Mouse (Mus musculus) hindbrain, embryonic 15.5 days (tissue): ENCODE data around the gene Nipbl. TPM values are rescaled to one million over a fixed set of nuclear protein-coding genes. Genes with fewer than 3 reads are reported as not detected.
A peak's percentile ranks its signal among the peaks of the same experiment; 100 is the strongest.
"Not testable (repeated sequence)": the region's sequence is repeated elsewhere in the genome, so short reads cannot be mapped to it uniquely, and the experiment has no call there.

Source experiments
- ATAC-seq: fragments of 200-750 bp; cut with Nextera tagmentation; 2 replicates; pipeline ENCODE4 v1.8.0; 2017; ENCODE audit warnings: low read depth, moderate number of reproducible peaks, moderate TSS enrichment; ENCODE audit not compliant: low FRiP score
- H3K27ac ChIP-seq: fragments of 300-500 bp; sonication (generic); replicated peaks from 2 replicates; pipeline ENCODE4 v1.5.1; 2015; ENCODE audit warnings: mild to moderate bottlenecking, inconsistent platforms
- H3K27me3 ChIP-seq: fragments of 300-500 bp; sonication (generic); 2 replicates; pipeline ENCODE4 v1.6.1; 2015; ENCODE audit warnings: control low read depth, inconsistent platforms
- H3K36me3 ChIP-seq: fragments of 300-500 bp; sonication (generic); 2 replicates; pipeline ENCODE4 v1.6.1; 2015; ENCODE audit warnings: control low read depth, inconsistent platforms
- H3K4me1 ChIP-seq: fragments of 300-500 bp; sonication (generic); replicated peaks from 2 replicates; pipeline ENCODE4 v1.6.1; 2015; ENCODE audit warnings: control low read depth, inconsistent platforms
- H3K4me2 ChIP-seq: fragments of 300-500 bp; sonication (generic); 2 replicates; pipeline ENCODE4 v1.6.1; 2015; ENCODE audit warnings: moderate library complexity, mild to moderate bottlenecking, inconsistent platforms
- H3K4me3 ChIP-seq: fragments of 300-500 bp; sonication (generic); 2 replicates; pipeline ENCODE4 v1.5.1; 2015; ENCODE audit warnings: mild to moderate bottlenecking, inconsistent platforms
- H3K9ac ChIP-seq: fragments of 300-500 bp; sonication (generic); 2 replicates; pipeline ENCODE4 v1.6.1; 2015; ENCODE audit warnings: inconsistent platforms
- H3K9me3 ChIP-seq: fragments of 300-500 bp; sonication (generic); 2 replicates; pipeline ENCODE4 v1.6.1; 2016; ENCODE audit warnings: control low read depth, inconsistent platforms
- WGBS: fragments of 180-500 bp; shearing (Covaris S2); methylation state at CpG from one replicate; pipeline ENCODE4 v1.1.7; 2015; 5-methylcytosine and 5-hydroxymethylcytosine counted together
- polyA plus RNA-seq: library from polyadenylated mRNA; unstranded; fragments of >200 nt; fragmentation: Nextera tagmentation; extraction: Ambion mirVana; gene quantifications from 2 replicates; pipeline ENCODE4 v1.2.1, GENCODE M21; 2015

The Nipbl gene
- 13.7 and 15.2 TPM in 2 replicates for polyA plus RNA-seq

DNA sequence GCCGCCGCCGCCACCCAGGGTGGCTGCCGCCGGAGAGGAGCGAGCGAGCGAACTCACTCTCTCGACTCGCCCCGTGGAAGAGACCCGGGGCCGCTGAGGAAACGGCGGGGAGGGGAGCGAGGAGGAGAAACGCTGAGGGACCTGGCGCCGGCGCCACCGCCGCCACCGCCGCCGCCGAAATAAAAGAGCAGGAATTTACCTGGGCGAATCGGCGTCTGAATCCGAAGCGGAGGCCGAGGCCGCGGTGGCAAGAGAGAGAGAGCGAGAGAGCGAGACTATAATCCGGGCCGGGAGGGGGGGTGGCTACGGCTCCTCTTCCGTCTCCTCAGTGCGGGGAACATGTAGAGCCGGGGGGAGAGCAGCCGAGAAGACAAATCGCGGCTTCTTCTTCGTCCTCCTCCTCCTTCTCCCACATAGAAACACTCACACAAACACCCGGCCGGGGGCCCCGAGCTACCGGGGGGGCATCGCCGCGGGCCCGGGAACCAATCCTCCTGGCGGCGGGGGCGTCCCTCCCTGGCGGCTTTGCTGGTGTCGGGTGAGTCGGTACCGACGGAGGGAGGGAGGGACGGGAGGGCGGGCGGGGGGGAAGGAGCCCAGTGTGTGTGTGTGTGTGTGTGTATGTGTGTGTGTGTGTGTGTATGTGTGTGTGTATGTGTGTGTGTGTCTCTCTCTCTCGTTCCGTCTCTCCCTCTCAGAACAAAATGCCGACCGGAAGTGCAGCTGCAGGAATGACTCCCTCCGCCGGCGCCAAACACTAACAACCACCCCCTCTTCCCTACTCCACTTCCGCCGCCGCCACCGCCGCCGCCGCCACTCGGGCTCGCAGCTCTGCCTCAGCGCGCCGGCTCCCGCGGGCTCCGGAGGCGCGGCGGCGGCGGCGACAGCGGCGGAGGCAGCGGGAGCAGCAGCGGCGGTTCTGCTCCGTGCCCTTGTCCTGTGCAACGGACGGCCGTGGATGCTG lies at the start of gene Nipbl:
Gene Nipbl, minus strand, starts transcription at position 538 of the 964 bp plus-strand sequence.
- Histone ChIP-seq H3K36me3 (no peaks in the 10 kb centered on the region), H3K9me3 (no peaks in the 10 kb centered on the region), H3K4me3 (peak within 1 kb of the TSS; percentile 96), H3K27me3 (no peaks in the 10 kb centered on the region), H3K27ac (peak within 1 kb of the TSS; percentile 98), H3K9ac (peak within 1 kb of the TSS; percentile 81), H3K4me1 (peaks cover 35% of the 10 kb centered on the region), H3K4me2 (peak within 1 kb of the TSS; percentile 99)
- WGBS: under 1% methylated on average over 53 of the region's 102 CpGs
- ATAC-seq: peak; percentile 93

DNA sequence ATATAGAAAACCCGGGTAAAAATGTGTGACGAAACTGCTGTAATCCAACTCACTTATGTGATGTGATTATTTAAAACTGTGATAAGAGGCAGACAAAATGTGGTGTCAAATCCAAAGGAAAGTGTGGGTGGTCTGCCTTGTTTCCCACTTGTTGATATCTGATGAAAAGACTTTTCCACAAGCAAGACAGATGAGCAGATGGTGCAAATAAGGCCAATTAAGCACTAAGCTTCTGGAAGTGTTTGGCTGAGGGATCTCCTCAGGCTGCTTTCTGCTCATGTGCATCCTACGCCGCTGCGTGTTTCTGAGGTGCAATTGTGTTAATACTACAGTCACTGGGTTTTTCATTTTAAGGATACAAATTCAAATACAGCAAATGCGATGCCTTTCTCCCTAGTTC lies 41.0 kb upstream of the Nipbl start:
- no peak overlapping the region for H3K4me2 ChIP-seq
- H3K27ac ChIP-seq: no peak overlapping the region
- no peaks in the 10 kb centered on the region for H3K36me3 ChIP-seq
- no peak for ATAC-seq
- no peaks in the 10 kb centered on the region for H3K27me3 ChIP-seq
- H3K9ac ChIP-seq: no peak overlapping the region
- H3K4me1 ChIP-seq: no peaks in the 10 kb centered on the region
- 91% methylated on average over 6 of the region's 6 CpGs for WGBS
- H3K9me3 ChIP-seq: no peaks in the 10 kb centered on the region
- H3K4me3 ChIP-seq: no peak overlapping the region

DNA sequence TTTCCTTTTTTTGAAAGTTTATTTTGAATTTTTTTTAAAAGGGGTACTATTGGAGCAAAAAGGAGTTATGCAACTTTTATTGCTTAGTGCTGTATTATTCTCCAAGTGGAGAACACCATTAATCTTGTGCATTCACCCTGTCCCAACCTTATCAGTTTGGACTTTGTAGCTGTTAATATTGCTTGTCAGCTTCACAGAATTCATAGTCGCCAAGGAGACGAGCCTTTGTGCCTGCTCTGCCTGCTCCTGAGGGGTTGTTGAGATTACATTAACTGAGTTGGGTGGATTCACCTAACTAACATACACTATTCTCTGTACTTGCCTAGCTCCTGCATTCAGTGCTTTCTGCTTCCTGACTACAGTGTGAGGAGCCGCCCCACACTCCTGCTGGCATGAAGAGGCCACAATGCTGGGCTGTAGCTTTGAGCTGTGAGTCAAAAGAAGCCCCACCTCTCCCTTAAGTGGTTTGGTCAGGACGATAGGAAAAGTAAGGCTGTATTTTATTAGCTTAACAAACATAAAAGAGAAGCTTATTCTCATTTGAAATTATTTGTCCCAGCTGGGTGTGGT lies 24.8 kb upstream of the Nipbl start:
- H3K9me3 ChIP-seq: no peaks in the 10 kb centered on the region
- ATAC-seq: no peak
- no peak overlapping the region for H3K27ac ChIP-seq
- H3K9ac ChIP-seq: no peak overlapping the region
- H3K36me3 ChIP-seq: no peaks in the 10 kb centered on the region
- H3K4me3 ChIP-seq: no peak overlapping the region
- H3K4me1 ChIP-seq: no peaks in the 10 kb centered on the region
- no peak overlapping the region for H3K4me2 ChIP-seq
- no peaks in the 10 kb centered on the region for H3K27me3 ChIP-seq
- 50% methylated on average over 4 of the region's 4 CpGs for WGBS

DNA sequence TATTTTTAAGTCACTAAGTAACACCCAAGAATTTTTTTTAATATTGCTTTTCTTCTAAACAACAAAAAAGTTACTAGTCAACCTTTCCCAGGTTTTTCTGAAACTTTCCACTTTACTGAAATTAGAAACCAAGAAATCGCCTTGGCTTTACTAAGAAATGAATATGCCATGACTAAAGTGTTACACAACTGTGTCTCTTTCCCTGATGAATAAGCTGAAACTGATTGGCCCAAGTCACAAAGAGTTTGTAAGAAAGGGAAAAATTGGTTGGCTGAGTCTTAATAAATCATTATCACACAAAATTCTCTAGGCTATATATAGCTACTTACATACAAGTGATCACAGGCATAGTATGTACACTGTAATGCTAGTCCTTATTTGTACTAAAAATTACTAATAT lies 19.3 kb upstream of the Nipbl start:
- 89% methylated on average over 1 of the region's 1 CpGs for WGBS
- H3K9ac ChIP-seq: no peak overlapping the region

DNA sequence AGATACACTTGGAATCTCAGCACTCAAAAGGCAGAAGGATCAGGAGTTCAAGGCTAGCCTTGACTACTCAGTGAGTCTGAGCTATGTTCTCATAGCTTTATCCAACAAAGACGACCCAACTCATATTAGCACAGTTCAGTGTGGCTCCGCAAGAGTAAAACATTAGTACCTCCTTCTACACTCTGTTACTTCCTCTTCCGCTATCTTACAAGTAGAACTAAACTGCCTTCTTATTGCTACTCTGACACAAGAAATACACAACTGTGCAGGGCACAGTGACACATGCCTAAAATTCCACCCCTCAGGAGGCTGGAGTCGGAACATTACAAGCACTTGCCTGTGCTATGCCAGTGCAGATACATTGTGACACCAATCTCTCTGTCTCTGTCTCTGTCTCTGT lies 18.5 kb upstream of the Nipbl start:
- no peak for ATAC-seq
- Histone ChIP-seq H3K4me1 (no peaks in the 10 kb centered on the region), H3K4me3 (no peak overlapping the region), H3K27ac (no peak overlapping the region), H3K27me3 (no peaks in the 10 kb centered on the region), H3K36me3 (no peaks in the 10 kb centered on the region), H3K9ac (no peak overlapping the region), H3K9me3 (no peaks in the 10 kb centered on the region), H3K4me2 (no peak overlapping the region)
- 96% methylated on average over 4 of the region's 4 CpGs for WGBS

More for the DNA sequence above, 19.3 kb upstream of the Nipbl start:
- H3K27me3 ChIP-seq: no peaks in the 10 kb centered on the region
- H3K4me2 ChIP-seq: no peak overlapping the region
- H3K4me1 ChIP-seq: no peaks in the 10 kb centered on the region
- no peak overlapping the region for H3K4me3 ChIP-seq
- H3K9me3 ChIP-seq: no peaks in the 10 kb centered on the region
- ATAC-seq: no peak
- no peaks in the 10 kb centered on the region for H3K36me3 ChIP-seq
- H3K27ac ChIP-seq: no peak overlapping the region

DNA sequence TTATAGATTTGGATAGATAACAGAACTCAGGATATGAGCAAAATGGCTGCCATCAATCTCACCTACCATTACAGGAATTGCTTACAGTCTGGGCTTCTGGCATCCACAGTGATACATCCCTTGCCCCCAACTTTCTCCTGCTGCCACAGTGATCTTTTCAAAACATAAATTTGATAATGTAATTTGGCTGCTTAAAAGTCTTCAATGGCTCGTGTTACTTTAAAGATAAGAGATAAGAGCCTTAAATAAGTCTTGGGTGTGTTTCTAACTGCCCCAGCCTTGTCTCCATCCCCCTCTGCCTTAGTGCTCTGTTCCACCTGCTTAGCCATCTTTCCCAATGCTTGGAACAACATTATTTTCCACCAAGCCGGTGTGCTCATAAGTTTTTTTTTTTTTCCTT lies 16.6 kb upstream of the Nipbl start:
- H3K4me3 ChIP-seq: no peak overlapping the region
- H3K9ac ChIP-seq: no peak overlapping the region
- H3K9me3 ChIP-seq: no peaks in the 10 kb centered on the region
- WGBS: 84% methylated on average over 2 of the region's 2 CpGs
- no peaks in the 10 kb centered on the region for H3K4me1 ChIP-seq
- H3K36me3 ChIP-seq: no peaks in the 10 kb centered on the region
- H3K27me3 ChIP-seq: no peaks in the 10 kb centered on the region
- H3K4me2 ChIP-seq: no peak overlapping the region
- no peak for ATAC-seq
- no peak overlapping the region for H3K27ac ChIP-seq

DNA sequence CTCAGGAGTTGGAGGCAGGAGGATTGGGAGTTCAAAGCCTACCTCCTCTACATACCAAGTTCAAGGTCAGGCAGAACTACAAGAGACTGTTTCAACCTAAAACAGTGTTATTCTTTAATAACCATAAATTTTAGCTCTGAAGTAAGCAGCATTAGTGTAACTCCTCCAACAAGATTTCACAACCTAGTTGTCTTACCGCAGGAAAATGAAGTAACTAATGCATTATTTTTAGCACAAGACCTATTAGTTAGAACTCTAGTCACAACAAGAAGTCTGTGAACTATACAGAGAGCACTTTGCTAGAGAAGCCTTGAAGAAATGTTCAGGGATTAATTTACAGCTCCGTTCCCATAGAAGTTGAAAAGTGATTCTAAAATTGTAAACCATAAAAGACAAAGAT lies 15.7 kb upstream of the Nipbl start:
- no peak overlapping the region for H3K4me2 ChIP-seq
- no peak overlapping the region for H3K9ac ChIP-seq
- 93% methylated on average over 2 of the region's 2 CpGs for WGBS
- no peaks in the 10 kb centered on the region for H3K36me3 ChIP-seq
- no peak overlapping the region for H3K4me3 ChIP-seq
- no peak for ATAC-seq
- no peaks in the 10 kb centered on the region for H3K4me1 ChIP-seq
- no peaks in the 10 kb centered on the region for H3K9me3 ChIP-seq
- no peak overlapping the region for H3K27ac ChIP-seq
- H3K27me3 ChIP-seq: no peaks in the 10 kb centered on the region

DNA sequence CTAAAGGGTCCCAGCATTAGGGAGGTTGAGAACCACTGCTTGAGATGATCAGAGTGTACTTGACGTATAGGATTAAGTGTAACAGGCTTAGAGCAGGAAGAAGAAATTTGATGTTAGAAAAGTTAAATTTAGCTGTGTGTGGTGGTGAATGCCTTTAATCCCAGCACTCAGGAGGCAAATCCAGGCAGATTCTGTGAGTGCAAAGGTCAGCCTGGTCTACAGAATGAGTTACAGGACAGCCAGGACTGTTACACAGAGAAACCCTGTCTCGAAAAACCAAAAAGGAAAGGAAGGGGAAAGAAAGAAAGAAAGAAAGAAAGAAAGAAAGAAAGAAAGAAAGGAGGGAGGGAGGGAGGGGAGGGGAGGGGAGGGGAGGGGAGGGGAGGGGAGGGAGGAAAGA lies 12.0 kb upstream of the Nipbl start:
- H3K27ac ChIP-seq, H3K9ac ChIP-seq, H3K36me3 ChIP-seq, H3K4me2 ChIP-seq, ATAC-seq, H3K27me3 ChIP-seq, H3K4me1 ChIP-seq, H3K9me3 ChIP-seq, H3K4me3 ChIP-seq: not testable (repeated sequence)
- WGBS: 98% methylated on average over 2 of the region's 2 CpGs

DNA sequence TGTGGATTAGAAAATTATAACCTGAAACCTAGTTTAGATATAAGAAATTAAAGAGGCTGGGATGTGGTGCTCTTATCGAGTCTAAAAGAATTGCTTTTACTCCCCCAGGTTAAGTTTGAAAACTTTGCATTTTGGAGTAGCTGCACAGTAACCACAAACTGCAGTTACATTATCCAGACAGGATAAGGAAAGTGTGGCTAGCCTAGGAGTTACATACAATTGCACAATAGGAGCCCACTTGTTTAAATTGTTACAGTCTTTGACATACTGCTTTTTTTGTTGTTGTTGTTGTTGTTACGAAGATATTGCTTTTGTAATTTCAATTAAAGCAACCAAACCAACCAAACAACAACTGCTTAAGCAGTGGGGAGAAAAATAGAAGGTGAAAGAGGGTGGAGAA lies 11.2 kb upstream of the Nipbl start:
- H3K9me3 ChIP-seq: no peaks in the 10 kb centered on the region
- H3K4me3 ChIP-seq: no peak overlapping the region
- no peaks in the 10 kb centered on the region for H3K36me3 ChIP-seq
- WGBS: 97% methylated on average over 2 of the region's 2 CpGs
- H3K4me2 ChIP-seq: no peak overlapping the region
- no peaks in the 10 kb centered on the region for H3K4me1 ChIP-seq
- no peaks in the 10 kb centered on the region for H3K27me3 ChIP-seq
- no peak overlapping the region for H3K27ac ChIP-seq
- H3K9ac ChIP-seq: no peak overlapping the region
- ATAC-seq: no peak

DNA sequence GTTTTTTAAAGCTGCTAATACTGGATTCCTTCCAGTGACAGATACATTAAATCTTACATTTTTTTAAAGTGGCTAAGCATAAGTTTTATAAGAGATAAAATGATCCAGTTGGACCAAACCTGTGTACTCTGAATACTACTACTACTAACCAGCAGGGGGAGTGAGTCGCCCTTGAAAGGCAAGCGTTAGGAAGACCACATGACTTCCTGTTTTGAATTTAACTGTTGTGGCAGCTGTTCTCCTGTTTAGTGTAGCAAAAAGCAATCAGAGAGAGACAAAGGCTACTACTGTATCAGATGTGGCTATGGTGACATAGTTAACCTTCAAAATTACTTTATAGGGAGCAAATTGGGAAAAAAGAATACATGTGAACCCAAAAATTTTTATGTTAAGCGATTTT lies 6.8 kb upstream of the Nipbl start:
- Histone ChIP-seq H3K9ac (no peak overlapping the region), H3K4me2 (no peak overlapping the region), H3K27ac (no peak overlapping the region), H3K4me3 (no peak overlapping the region), H3K9me3 (no peaks in the 10 kb centered on the region), H3K4me1 (peaks cover 21% of the 10 kb centered on the region), H3K27me3 (no peaks in the 10 kb centered on the region), H3K36me3 (no peaks in the 10 kb centered on the region)
- WGBS: 49% methylated on average over 3 of the region's 3 CpGs
- no peak for ATAC-seq

DNA sequence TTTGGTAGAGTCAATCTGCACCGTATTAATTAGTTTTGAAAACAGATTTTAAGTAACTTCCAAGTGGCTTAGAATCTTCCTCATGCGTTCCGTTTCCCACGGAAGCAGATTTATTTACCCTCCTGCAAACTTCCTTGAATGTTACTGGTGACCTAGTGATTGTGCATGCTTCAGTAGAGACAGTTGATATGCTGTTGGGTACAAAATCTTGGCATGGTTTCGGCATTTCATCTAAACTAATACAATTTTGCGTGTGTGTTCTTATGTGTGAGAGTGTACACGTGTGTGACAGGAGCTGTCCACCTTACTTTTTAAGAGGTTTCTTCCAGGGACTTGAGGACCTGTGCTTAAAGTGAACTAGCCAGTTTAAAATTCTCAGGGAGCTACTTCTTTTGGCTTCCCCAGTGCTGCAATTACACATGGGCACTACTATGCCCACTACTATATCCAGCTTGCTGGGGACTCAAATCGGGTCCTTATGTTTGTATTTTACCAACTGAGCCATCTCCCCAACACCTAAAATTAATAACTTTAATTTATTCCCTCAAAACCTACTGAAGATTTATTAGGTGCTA lies 3.0 kb upstream of the Nipbl start:
- Histone ChIP-seq H3K27me3 (no peaks in the 10 kb centered on the region), H3K4me3 (peak overlapping the region; percentile 7), H3K4me2 (peak overlapping the region; percentile 99), H3K9me3 (no peaks in the 10 kb centered on the region), H3K9ac (no peak overlapping the region), H3K27ac (no peak overlapping the region), H3K36me3 (no peaks in the 10 kb centered on the region), H3K4me1 (peaks cover 31% of the 10 kb centered on the region)
- no peak for ATAC-seq
- WGBS: 63% methylated on average over 8 of the region's 8 CpGs

DNA sequence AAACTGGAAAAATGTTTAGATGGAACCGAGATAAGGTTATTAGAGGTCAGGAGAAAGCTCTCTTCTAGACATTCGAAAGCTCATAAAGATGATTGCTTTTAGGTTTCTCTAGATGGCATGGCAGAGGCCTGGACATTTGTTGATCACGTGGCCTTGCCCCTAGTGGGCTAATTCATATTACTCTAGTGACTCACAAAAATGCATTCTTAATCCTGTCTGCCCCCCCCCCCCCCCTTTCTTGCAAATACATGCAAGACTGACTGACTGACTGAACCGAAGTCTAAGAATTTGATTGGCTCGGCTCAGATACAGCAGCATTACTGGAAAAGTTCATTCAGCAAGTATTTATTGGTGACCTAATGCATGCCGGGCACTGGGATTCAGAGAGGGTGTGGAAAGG lies 2.2 kb upstream of the Nipbl start:
- H3K4me3 ChIP-seq: peak overlapping the region; percentile 96
- WGBS: 4% methylated on average over 6 of the region's 6 CpGs
- H3K27ac ChIP-seq: peak overlapping the region; percentile 18; the same call in 1 of the 2 replicates
- H3K9me3 ChIP-seq: no peaks in the 10 kb centered on the region
- no peaks in the 10 kb centered on the region for H3K27me3 ChIP-seq
- ATAC-seq: no peak
- H3K4me2 ChIP-seq: peak overlapping the region; percentile 99
- peaks cover 35% of the 10 kb centered on the region for H3K4me1 ChIP-seq
- no peaks in the 10 kb centered on the region for H3K36me3 ChIP-seq
- H3K9ac ChIP-seq: peak overlapping the region; percentile 81
